Mouse (Mus musculus): ENCODE measurements around the gene Comp. TPM values are rescaled to one million over a fixed set of nuclear protein-coding genes. Genes with fewer than 3 reads are reported as not detected.

Comp gene
- polyA plus RNA-seq, 1 experiment from 2014 or later, result 0.25 TPM

- H3K4me3 ChIP-seq (ENCODE audit: low read depth, low read length), result no peak overlapping the region
- no peak overlapping the region for H3K27ac ChIP-seq (ENCODE audit: low read depth, low read length)
- no peaks in the 10 kb centered on the region for H3K9me3 ChIP-seq (ENCODE audit: control insufficient read depth)
- H3K36me3 ChIP-seq (ENCODE audit: control insufficient read depth, insufficient read depth), result no peaks in the 10 kb centered on the region
- 63% methylated on average over 6 of the region's 6 CpGs for WGBS
- H3K4me1 ChIP-seq (replicated peaks; ENCODE audit: control insufficient read depth, insufficient read depth, low read length), result 0 out of 2 replicates have a peak, but pooled peaks cover 3% of the 10 kb centered on the region
- H3K9ac ChIP-seq (ENCODE audit: low read depth, low read length), result no peak overlapping the region
- TF ChIP-seq CTCF (IDR thresholded peaks at IDR 0.05; ENCODE audit: low read depth), result no peak
- ATAC-seq, result no peak
- no peak overlapping the region for H3K4me2 ChIP-seq (replicated peaks; ENCODE audit: low read depth)
- H3K27me3 ChIP-seq (replicated peaks; ENCODE audit: control insufficient read depth, insufficient read depth, low read length), result peaks cover 46% of the 10 kb centered on the region
These were observed 1.4 kb upstream of the Comp start for GRCm38 (mm10) chr8:70371951-70372350.

GRCm38 (mm10) chr8:70374318-70374927 is 1.1 kb downstream of the Comp start:
- H3K27me3 ChIP-seq (replicated peaks; ENCODE audit: control insufficient read depth, insufficient read depth, low read length), result peaks cover 62% of the 10 kb centered on the region
- WGBS, result 1% methylated on average over 48 of the region's 53 CpGs
- H3K9ac ChIP-seq (ENCODE audit: low read depth, low read length), result 0 out of 2 replicates have a peak overlapping the region, but pooled peaks have one; percentile 12

GRCm38 (mm10) chr8:70375212-70375859 is 2.0 kb downstream of the Comp start:
- Histone ChIP-seq H3K4me1 (replicated peaks; ENCODE audit: control insufficient read depth, insufficient read depth, low read length) (0 out of 2 replicates have a peak, but pooled peaks cover 3% of the 10 kb centered on the region), H3K4me2 (replicated peaks; ENCODE audit: low read depth) (peak overlapping the region; percentile 64), H3K9ac (ENCODE audit: low read depth, low read length) (no peak overlapping the region), H3K27me3 (replicated peaks; ENCODE audit: control insufficient read depth, insufficient read depth, low read length) (peaks cover 62% of the 10 kb centered on the region), H3K4me3 (ENCODE audit: low read depth, low read length) (peak overlapping the region; percentile 42), H3K27ac (ENCODE audit: low read depth, low read length) (no peak overlapping the region), H3K9me3 (ENCODE audit: control insufficient read depth) (no peaks in the 10 kb centered on the region), H3K36me3 (ENCODE audit: control insufficient read depth, insufficient read depth) (no peaks in the 10 kb centered on the region)
- WGBS, result 6% methylated on average over 35 of the region's 35 CpGs
- TF ChIP-seq CTCF (IDR thresholded peaks at IDR 0.05; ENCODE audit: low read depth), result no peak
- no peak; the same call in 1 of the 2 replicates for ATAC-seq

More at GRCm38 (mm10) chr8:70374318-70374927, 1.1 kb downstream of the Comp start:
- H3K9me3 ChIP-seq (ENCODE audit: control insufficient read depth), result no peaks in the 10 kb centered on the region
- no peak for TF ChIP-seq CTCF (IDR thresholded peaks at IDR 0.05; ENCODE audit: low read depth)
- H3K36me3 ChIP-seq (ENCODE audit: control insufficient read depth, insufficient read depth), result no peaks in the 10 kb centered on the region
- peak overlapping the region; percentile 42 for H3K4me3 ChIP-seq (ENCODE audit: low read depth, low read length)
- peak overlapping the region; percentile 64 for H3K4me2 ChIP-seq (replicated peaks; ENCODE audit: low read depth)
- peak; percentile 49 for ATAC-seq
- 0 out of 2 replicates have a peak, but pooled peaks cover 3% of the 10 kb centered on the region for H3K4me1 ChIP-seq (replicated peaks; ENCODE audit: control insufficient read depth, insufficient read depth, low read length)
- H3K27ac ChIP-seq (ENCODE audit: low read depth, low read length), result no peak overlapping the region

- no peaks in the 10 kb centered on the region for H3K36me3 ChIP-seq (ENCODE audit: control insufficient read depth, insufficient read depth)
- H3K4me1 ChIP-seq (replicated peaks; ENCODE audit: control insufficient read depth, insufficient read depth, low read length), result 0 out of 2 replicates have a peak, but pooled peaks cover 3% of the 10 kb centered on the region
- peaks cover 62% of the 10 kb centered on the region for H3K27me3 ChIP-seq (replicated peaks; ENCODE audit: control insufficient read depth, insufficient read depth, low read length)
- no peak overlapping the region for H3K9ac ChIP-seq (ENCODE audit: low read depth, low read length)
- no peak overlapping the region for H3K27ac ChIP-seq (ENCODE audit: low read depth, low read length)
- H3K9me3 ChIP-seq (ENCODE audit: control insufficient read depth), result no peaks in the 10 kb centered on the region
- WGBS, result 7% methylated on average over 37 of the region's 37 CpGs
- H3K4me3 ChIP-seq (ENCODE audit: low read depth, low read length), result peak overlapping the region; percentile 13
- peak overlapping the region; percentile 41 for H3K4me2 ChIP-seq (replicated peaks; ENCODE audit: low read depth)
- no peak for TF ChIP-seq CTCF (IDR thresholded peaks at IDR 0.05; ENCODE audit: low read depth)
- no peak for ATAC-seq
These were observed 3.0 kb downstream of the Comp start for GRCm38 (mm10) chr8:70376275-70376741.

GRCm38 (mm10) chr8:70377049-70377448 is 3.7 kb downstream of the Comp start:
- H3K9me3 ChIP-seq (ENCODE audit: control insufficient read depth), result no peaks in the 10 kb centered on the region
- H3K27me3 ChIP-seq (replicated peaks; ENCODE audit: control insufficient read depth, insufficient read depth, low read length), result peaks cover 62% of the 10 kb centered on the region
- H3K4me3 ChIP-seq (ENCODE audit: low read depth, low read length), result no peak overlapping the region
- WGBS, result 22% methylated on average over 15 of the region's 15 CpGs
- no peak overlapping the region for H3K27ac ChIP-seq (ENCODE audit: low read depth, low read length)
- ATAC-seq, result no peak
- no peaks in the 10 kb centered on the region for H3K36me3 ChIP-seq (ENCODE audit: control insufficient read depth, insufficient read depth)
- H3K9ac ChIP-seq (ENCODE audit: low read depth, low read length), result no peak overlapping the region
- TF ChIP-seq CTCF (IDR thresholded peaks at IDR 0.05; ENCODE audit: low read depth), result peak; percentile 45
- H3K4me2 ChIP-seq (replicated peaks; ENCODE audit: low read depth), result no peak overlapping the region
- 0 out of 2 replicates have a peak, but pooled peaks cover 3% of the 10 kb centered on the region for H3K4me1 ChIP-seq (replicated peaks; ENCODE audit: control insufficient read depth, insufficient read depth, low read length)

GRCm38 (mm10) chr8:70380069-70380468 is 6.7 kb downstream of the Comp start:
- peaks cover under 1% of the 10 kb centered on the region; the same call in 1 of the 2 replicates for H3K36me3 ChIP-seq (ENCODE audit: control insufficient read depth, insufficient read depth)
- WGBS, result 79% methylated on average over 12 of the region's 12 CpGs
- H3K4me2 ChIP-seq (replicated peaks; ENCODE audit: low read depth), result no peak overlapping the region
- no peaks in the 10 kb centered on the region for H3K9me3 ChIP-seq (ENCODE audit: control insufficient read depth)
- no peak for TF ChIP-seq CTCF (IDR thresholded peaks at IDR 0.05; ENCODE audit: low read depth)
- no peak for ATAC-seq
- H3K4me1 ChIP-seq (replicated peaks; ENCODE audit: control insufficient read depth, insufficient read depth, low read length), result no peaks in the 10 kb centered on the region
- peaks cover 35% of the 10 kb centered on the region for H3K27me3 ChIP-seq (replicated peaks; ENCODE audit: control insufficient read depth, insufficient read depth, low read length)
- no peak overlapping the region for H3K9ac ChIP-seq (ENCODE audit: low read depth, low read length)
- no peak overlapping the region for H3K4me3 ChIP-seq (ENCODE audit: low read depth, low read length)
- H3K27ac ChIP-seq (ENCODE audit: low read depth, low read length), result no peak overlapping the region
